Mouse (Mus musculus): ENCODE results near the gene 6430548M08Rik. TPM values are rescaled to one million over a fixed set of nuclear protein-coding genes. Genes with fewer than 3 reads are reported as not detected.

Gene 6430548M08Rik
- 32.6 and 38.0 TPM in 2 replicates for polyA plus RNA-seq (2015; fragmentation: Nextera tagmentation; extraction: Ambion mirVana)

DNA sequence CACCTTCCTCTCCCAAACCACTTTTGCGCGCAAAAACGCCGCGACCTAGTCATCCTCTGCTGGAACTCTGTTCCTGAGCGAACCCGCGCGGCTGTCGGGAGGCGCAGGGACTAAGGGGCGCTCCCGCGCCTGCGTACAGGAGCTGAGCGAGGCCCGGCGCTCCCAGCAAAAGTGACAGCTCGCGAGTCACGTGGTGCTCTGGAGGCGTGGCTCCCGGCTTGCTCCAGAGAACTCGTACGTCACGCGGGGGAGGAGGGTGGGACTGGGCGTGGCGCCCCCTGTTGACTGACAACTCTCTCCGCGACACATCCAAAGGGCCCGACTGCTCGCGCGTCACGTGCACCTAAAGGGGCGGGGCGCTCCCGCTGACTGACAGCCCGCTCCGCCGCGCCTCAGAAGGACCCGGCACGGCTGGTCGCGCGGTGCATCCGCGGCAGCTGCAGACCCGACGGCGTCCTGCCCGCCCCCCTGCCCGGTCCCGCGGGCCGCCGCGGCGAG is at the start of gene 6430548M08Rik:
Gene 6430548M08Rik (plus strand): TSS at position 395 of the 498 bp plus-strand sequence.
- no peaks in the 10 kb centered on the region for H3K27me3 ChIP-seq (replicated peaks; ENCODE audit: control insufficient read depth, insufficient read depth, low read length)
- H3K36me3 ChIP-seq (ENCODE audit: control insufficient read depth, insufficient read depth, low read length), result no peaks in the 10 kb centered on the region
- no peaks in the 10 kb centered on the region for H3K9me3 ChIP-seq (ENCODE audit: control insufficient read depth, low read length)
- H3K4me3 ChIP-seq (ENCODE audit: low read length), result peak within 1 kb of the TSS; percentile 84
- peak within 1 kb of the TSS; percentile 90 for H3K4me2 ChIP-seq (ENCODE audit: low read length)
- ATAC-seq, result peak; percentile 96
- peak within 1 kb of the TSS; percentile 90 for H3K27ac ChIP-seq (ENCODE audit: low read depth, low read length)
- H3K9ac ChIP-seq (ENCODE audit: low read depth, low read length), result peak within 1 kb of the TSS; percentile 93
- WGBS, result under 1% methylated on average over 47 of the region's 61 CpGs
- peaks cover 6% of the 10 kb centered on the region for H3K4me1 ChIP-seq (ENCODE audit: control insufficient read depth, insufficient read depth, low read depth, low read length)

DNA sequence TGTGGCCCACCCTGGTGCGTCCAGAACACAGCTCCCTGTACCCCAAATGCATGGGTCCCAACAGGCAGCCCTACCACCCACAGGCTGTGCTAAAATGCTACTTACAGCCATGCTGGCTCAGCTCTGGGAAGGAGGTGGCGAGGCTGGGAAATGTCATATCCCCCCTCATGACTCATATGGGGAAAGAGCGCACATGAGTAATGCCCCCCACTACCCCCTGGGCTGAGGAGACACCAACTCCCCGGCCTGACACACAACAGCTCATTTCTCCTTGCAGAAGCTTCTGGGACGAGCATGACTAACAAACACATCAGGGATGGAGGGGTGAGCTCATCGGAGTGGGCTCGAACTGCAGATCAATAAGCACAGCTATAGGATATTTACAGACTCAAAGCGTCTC is 48.3 kb upstream of the 6430548M08Rik start:
- Histone ChIP-seq H3K27ac (ENCODE audit: low read depth, low read length) (no peak overlapping the region), H3K4me2 (ENCODE audit: low read length) (no peak overlapping the region), H3K9me3 (ENCODE audit: control insufficient read depth, low read length) (peaks cover 5% of the 10 kb centered on the region; the same call in 1 of the 2 replicates), H3K36me3 (ENCODE audit: control insufficient read depth, insufficient read depth, low read length) (no peaks in the 10 kb centered on the region), H3K9ac (ENCODE audit: low read depth, low read length) (no peak overlapping the region), H3K27me3 (replicated peaks; ENCODE audit: control insufficient read depth, insufficient read depth, low read length) (no peaks in the 10 kb centered on the region), H3K4me3 (ENCODE audit: low read length) (no peak overlapping the region), H3K4me1 (ENCODE audit: control insufficient read depth, insufficient read depth, low read depth, low read length) (no peaks in the 10 kb centered on the region)
- WGBS, result 88% methylated on average over 8 of the region's 8 CpGs
- ATAC-seq, result no peak

DNA sequence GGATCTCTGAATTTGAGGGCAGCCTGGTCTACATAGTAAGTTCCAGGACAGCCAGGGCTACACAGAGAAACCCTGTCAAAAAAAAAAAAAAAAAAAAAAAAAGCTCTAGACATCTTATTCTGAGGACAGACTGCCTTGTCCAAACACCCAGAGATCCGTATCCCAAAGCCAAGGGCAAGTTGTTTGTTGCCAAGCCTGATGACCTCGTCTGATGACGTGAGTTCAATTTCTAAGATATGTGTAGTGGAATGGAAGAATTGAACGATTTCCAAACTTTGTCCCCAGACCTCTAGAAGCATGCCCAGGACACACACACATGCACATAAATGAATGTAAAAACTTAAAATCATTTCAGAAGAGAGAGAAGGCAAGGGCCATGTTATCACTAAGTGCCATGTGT is 47.7 kb upstream of the 6430548M08Rik start:
- WGBS, result 92% methylated on average over 4 of the region's 4 CpGs
- H3K4me1 ChIP-seq (ENCODE audit: control insufficient read depth, insufficient read depth, low read depth, low read length), result no peaks in the 10 kb centered on the region
- ATAC-seq, result no peak

DNA sequence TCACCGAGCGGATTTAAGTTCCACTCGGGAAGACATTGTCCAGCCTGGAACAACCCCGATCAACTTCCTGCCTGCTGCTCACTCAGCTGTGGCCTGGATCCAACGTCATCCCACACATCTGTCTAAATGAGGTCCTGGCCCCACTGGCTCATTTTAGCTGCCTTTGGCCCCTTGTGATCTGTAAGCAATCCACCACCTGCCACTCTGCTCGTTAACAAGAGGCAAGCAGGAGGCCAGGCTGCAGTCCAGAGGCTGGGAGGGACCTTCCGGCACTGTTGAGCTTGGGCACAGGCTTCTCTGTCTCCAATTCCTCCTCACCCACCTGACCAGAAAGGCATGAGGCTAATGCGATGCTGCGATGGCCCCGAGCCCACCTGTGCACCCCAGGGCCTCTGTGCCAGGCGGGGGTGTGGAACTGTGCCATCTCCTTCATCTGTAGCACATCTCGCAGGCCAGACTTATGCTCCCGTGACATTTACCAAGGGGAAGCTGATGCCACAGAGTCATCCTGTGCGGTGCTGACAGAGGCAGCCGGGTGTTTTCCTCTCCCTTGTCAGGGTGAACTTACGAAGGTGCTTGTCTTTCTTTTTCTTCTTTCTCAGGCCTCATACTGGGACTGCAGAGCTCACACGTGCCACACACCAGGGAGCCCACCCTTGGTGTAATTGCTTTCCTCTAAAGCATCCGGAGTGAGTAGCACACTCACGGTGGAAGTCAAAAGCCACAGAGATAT is 45.9 kb upstream of the 6430548M08Rik start:
- H3K27ac ChIP-seq (ENCODE audit: low read depth, low read length), result no peak overlapping the region
- no peak overlapping the region for H3K4me3 ChIP-seq (ENCODE audit: low read length)
- no peaks in the 10 kb centered on the region; the same call in 1 of the 2 replicates for H3K4me1 ChIP-seq (ENCODE audit: control insufficient read depth, insufficient read depth, low read depth, low read length)
- H3K36me3 ChIP-seq (ENCODE audit: control insufficient read depth, insufficient read depth, low read length), result no peaks in the 10 kb centered on the region
- peaks cover 5% of the 10 kb centered on the region; the same call in 1 of the 2 replicates for H3K9me3 ChIP-seq (ENCODE audit: control insufficient read depth, low read length)
- ATAC-seq, result no peak
- no peaks in the 10 kb centered on the region for H3K27me3 ChIP-seq (replicated peaks; ENCODE audit: control insufficient read depth, insufficient read depth, low read length)
- WGBS, result 56% methylated on average over 19 of the region's 19 CpGs
- no peak overlapping the region for H3K4me2 ChIP-seq (ENCODE audit: low read length)
- no peak overlapping the region for H3K9ac ChIP-seq (ENCODE audit: low read depth, low read length)

More for the DNA sequence above, 47.7 kb upstream of the 6430548M08Rik start:
- Histone ChIP-seq H3K9me3 (ENCODE audit: control insufficient read depth, low read length) (peaks cover 5% of the 10 kb centered on the region; the same call in 1 of the 2 replicates), H3K27ac (ENCODE audit: low read depth, low read length) (no peak overlapping the region), H3K27me3 (replicated peaks; ENCODE audit: control insufficient read depth, insufficient read depth, low read length) (no peaks in the 10 kb centered on the region), H3K36me3 (ENCODE audit: control insufficient read depth, insufficient read depth, low read length) (no peaks in the 10 kb centered on the region), H3K9ac (ENCODE audit: low read depth, low read length) (no peak overlapping the region), H3K4me3 (ENCODE audit: low read length) (no peak overlapping the region), H3K4me2 (ENCODE audit: low read length) (no peak overlapping the region)

DNA sequence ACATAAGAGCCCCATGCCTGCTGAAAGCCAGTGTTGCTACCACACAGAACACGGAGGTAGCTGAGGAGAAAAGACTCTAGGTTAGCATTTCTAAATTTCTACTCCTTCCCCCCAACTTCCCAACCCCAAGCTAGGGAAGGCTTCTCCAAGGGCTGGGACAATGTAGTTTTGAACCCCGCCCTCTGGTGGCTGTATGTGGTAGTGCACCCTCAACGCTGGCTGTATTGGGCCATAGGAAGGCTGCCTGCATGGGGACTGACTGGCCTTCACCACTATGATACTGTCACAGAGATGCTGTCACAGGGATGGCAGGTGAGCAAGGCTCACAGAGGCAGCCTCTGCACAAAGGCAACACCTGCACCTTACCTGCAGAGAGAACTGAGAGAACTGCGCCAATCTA is 42.3 kb upstream of the 6430548M08Rik start:
- no peak overlapping the region for H3K4me3 ChIP-seq (ENCODE audit: low read length)
- H3K4me2 ChIP-seq (ENCODE audit: low read length), result no peak overlapping the region
- H3K27ac ChIP-seq (ENCODE audit: low read depth, low read length), result no peak overlapping the region
- no peaks in the 10 kb centered on the region; the same call in 1 of the 2 replicates for H3K4me1 ChIP-seq (ENCODE audit: control insufficient read depth, insufficient read depth, low read depth, low read length)
- WGBS, result 30% methylated on average over 4 of the region's 4 CpGs
- no peak overlapping the region for H3K9ac ChIP-seq (ENCODE audit: low read depth, low read length)
- ATAC-seq, result peak; percentile 81
- H3K36me3 ChIP-seq (ENCODE audit: control insufficient read depth, insufficient read depth, low read length), result no peaks in the 10 kb centered on the region
- H3K9me3 ChIP-seq (ENCODE audit: control insufficient read depth, low read length), result peaks cover 5% of the 10 kb centered on the region; the same call in 1 of the 2 replicates
- no peaks in the 10 kb centered on the region for H3K27me3 ChIP-seq (replicated peaks; ENCODE audit: control insufficient read depth, insufficient read depth, low read length)

DNA sequence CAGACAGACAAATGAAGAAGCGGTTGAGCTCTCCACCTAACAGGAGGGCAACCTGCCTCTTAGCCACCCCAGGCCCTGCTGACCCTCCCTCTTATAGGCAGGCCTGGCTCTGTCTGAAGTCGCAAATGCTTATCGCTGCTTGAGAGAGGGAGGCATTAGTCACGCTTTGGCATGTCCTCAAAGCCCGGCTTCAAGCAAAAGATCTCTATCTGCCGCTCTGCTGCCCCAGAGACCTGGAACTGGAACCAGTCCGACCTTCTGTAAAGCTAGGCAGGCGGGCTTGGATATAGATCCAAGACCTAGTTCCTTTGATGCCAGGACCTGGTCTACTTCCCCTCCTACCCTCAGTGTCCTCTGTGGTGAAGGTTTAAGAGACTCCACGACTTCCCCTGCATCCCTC is 41.7 kb upstream of the 6430548M08Rik start:
- H3K9me3 ChIP-seq (ENCODE audit: control insufficient read depth, low read length), result 0 out of 2 replicates have a peak, but pooled peaks cover 2% of the 10 kb centered on the region
- H3K36me3 ChIP-seq (ENCODE audit: control insufficient read depth, insufficient read depth, low read length), result no peaks in the 10 kb centered on the region
- no peaks in the 10 kb centered on the region; the same call in 1 of the 2 replicates for H3K4me1 ChIP-seq (ENCODE audit: control insufficient read depth, insufficient read depth, low read depth, low read length)
- 52% methylated on average over 9 of the region's 9 CpGs for WGBS
- H3K9ac ChIP-seq (ENCODE audit: low read depth, low read length), result no peak overlapping the region
- H3K4me3 ChIP-seq (ENCODE audit: low read length), result no peak overlapping the region
- H3K27me3 ChIP-seq (replicated peaks; ENCODE audit: control insufficient read depth, insufficient read depth, low read length), result no peaks in the 10 kb centered on the region
- no peak overlapping the region for H3K4me2 ChIP-seq (ENCODE audit: low read length)
- ATAC-seq, result no peak
- H3K27ac ChIP-seq (ENCODE audit: low read depth, low read length), result no peak overlapping the region

DNA sequence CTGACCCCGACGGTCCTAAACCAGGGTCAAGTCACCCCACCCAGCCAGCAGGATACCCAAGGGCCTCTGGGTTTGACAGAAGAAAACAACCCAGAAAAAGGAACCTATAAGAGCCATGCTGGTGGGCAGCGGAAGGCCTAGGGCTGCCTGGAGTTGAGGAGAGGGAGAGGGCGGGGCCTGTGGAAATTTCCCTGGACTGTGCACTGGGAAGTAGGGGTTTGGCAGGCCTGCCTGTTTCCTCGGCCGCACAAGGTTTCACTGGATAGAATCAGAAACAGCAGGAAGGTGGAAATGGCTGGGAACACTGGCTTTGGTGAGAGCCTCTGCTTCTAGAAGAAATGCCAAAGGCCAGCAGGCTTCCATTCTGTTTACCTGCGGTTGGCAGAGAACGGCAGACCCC is 41.1 kb upstream of the 6430548M08Rik start:
- no peak overlapping the region for H3K4me2 ChIP-seq (ENCODE audit: low read length)
- no peak for ATAC-seq
- WGBS, result 89% methylated on average over 8 of the region's 8 CpGs

DNA sequence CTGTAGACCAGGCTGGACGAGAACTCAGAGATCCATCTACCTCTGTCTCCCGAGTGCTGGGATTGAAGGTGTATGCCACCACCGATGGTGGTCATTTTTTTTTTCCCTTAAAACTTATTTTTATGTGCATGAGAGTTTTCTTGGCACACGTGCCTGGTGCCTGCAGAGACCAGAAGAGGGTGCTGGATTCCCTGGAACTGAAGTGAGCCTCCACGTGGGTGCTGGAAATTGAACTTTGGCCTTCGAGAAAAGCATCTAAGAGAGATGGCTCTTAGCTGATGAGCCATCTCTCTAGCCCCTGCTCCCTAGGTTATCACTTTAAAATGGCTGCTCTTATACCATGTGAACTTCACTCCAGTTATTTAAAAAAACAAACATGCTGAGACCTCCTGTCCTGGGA is 39.4 kb upstream of the 6430548M08Rik start:
- Histone ChIP-seq H3K36me3 (ENCODE audit: control insufficient read depth, insufficient read depth, low read length) (no peaks in the 10 kb centered on the region), H3K9ac (ENCODE audit: low read depth, low read length) (no peak overlapping the region), H3K4me1 (ENCODE audit: control insufficient read depth, insufficient read depth, low read depth, low read length) (no peaks in the 10 kb centered on the region; the same call in 1 of the 2 replicates), H3K27me3 (replicated peaks; ENCODE audit: control insufficient read depth, insufficient read depth, low read length) (no peaks in the 10 kb centered on the region), H3K9me3 (ENCODE audit: control insufficient read depth, low read length) (no peaks in the 10 kb centered on the region), H3K27ac (ENCODE audit: low read depth, low read length) (no peak overlapping the region), H3K4me2 (ENCODE audit: low read length) (no peak overlapping the region), H3K4me3 (ENCODE audit: low read length) (no peak overlapping the region)
- WGBS, result 77% methylated on average over 6 of the region's 6 CpGs
- ATAC-seq, result no peak

More for the DNA sequence above, 41.1 kb upstream of the 6430548M08Rik start:
- no peaks in the 10 kb centered on the region for H3K36me3 ChIP-seq (ENCODE audit: control insufficient read depth, insufficient read depth, low read length)
- no peak overlapping the region for H3K9ac ChIP-seq (ENCODE audit: low read depth, low read length)
- no peaks in the 10 kb centered on the region for H3K27me3 ChIP-seq (replicated peaks; ENCODE audit: control insufficient read depth, insufficient read depth, low read length)
- no peaks in the 10 kb centered on the region; the same call in 1 of the 2 replicates for H3K4me1 ChIP-seq (ENCODE audit: control insufficient read depth, insufficient read depth, low read depth, low read length)
- no peaks in the 10 kb centered on the region for H3K9me3 ChIP-seq (ENCODE audit: control insufficient read depth, low read length)
- no peak overlapping the region for H3K27ac ChIP-seq (ENCODE audit: low read depth, low read length)
- no peak overlapping the region for H3K4me3 ChIP-seq (ENCODE audit: low read length)

DNA sequence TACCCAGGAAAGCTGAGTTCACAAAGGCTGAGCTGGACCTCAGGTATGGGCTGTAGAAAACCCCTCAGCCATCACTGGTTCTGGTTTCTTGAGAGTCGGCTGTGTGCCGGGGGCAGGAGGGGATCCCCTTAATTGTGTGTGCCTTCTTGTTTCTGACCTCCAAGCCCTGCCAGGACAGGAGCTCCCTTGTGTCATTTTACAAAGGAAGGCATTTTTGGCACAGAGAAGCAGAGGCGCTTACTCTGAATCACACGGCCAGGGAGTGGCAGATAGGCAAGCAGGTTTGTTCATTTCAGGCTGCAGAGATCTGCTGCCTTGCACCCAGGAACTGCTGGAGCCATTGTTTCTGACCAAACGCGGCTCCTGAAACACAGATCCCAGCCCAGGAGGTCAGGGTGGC is 38.6 kb upstream of the 6430548M08Rik start:
- no peak for ATAC-seq

More for the DNA sequence above, 38.6 kb upstream of the 6430548M08Rik start:
- Histone ChIP-seq H3K27ac (ENCODE audit: low read depth, low read length) (no peak overlapping the region), H3K4me2 (ENCODE audit: low read length) (no peak overlapping the region), H3K9me3 (ENCODE audit: control insufficient read depth, low read length) (no peaks in the 10 kb centered on the region), H3K36me3 (ENCODE audit: control insufficient read depth, insufficient read depth, low read length) (peaks cover under 1% of the 10 kb centered on the region; the same call in 1 of the 2 replicates), H3K4me1 (ENCODE audit: control insufficient read depth, insufficient read depth, low read depth, low read length) (no peaks in the 10 kb centered on the region; the same call in 1 of the 2 replicates), H3K9ac (ENCODE audit: low read depth, low read length) (no peak overlapping the region; the same call in 1 of the 2 replicates), H3K4me3 (ENCODE audit: low read length) (no peak overlapping the region), H3K27me3 (replicated peaks; ENCODE audit: control insufficient read depth, insufficient read depth, low read length) (no peaks in the 10 kb centered on the region)
- 41% methylated on average over 6 of the region's 6 CpGs for WGBS
